Mouse (Mus musculus): ENCODE measurements around the gene Elavl3. TPM values are rescaled to one million over a fixed set of nuclear protein-coding genes. Genes with fewer than 3 reads are reported as not detected.

Gene Elavl3
- polyA plus RNA-seq, 1 experiment = not detected

GRCm38 (mm10) chr9:22012731-22013130 lies 39.1 kb downstream of the Elavl3 start:
- TF ChIP-seq CTCF (IDR thresholded peaks at IDR 0.05; ENCODE audit: extremely low read depth, insufficient read depth, insufficient read length, insufficient replicate concordance) (no peak), POLR2A (IDR thresholded peaks at IDR 0.05; ENCODE audit: low read depth, low read length) (no peak)
- DNase-seq (ENCODE audit: low read depth in 1 of 2, low spot score in 2 of 2) = no peak
- H3K36me3 ChIP-seq (ENCODE audit: control insufficient read depth, insufficient read depth, low read length) = peaks cover 49% of the 10 kb centered on the region

GRCm38 (mm10) chr9:22011055-22011454 lies 40.8 kb downstream of the Elavl3 start:
- Histone ChIP-seq H3K27ac (ENCODE audit: insufficient read depth, low read length) (no peak overlapping the region), H3K4me1 (ENCODE audit: control insufficient read depth, insufficient read depth, insufficient read length) (no peaks in the 10 kb centered on the region; the same call in 1 of the 2 replicates), H3K27me3 (ENCODE audit: control insufficient read depth, insufficient read depth, low read length) (no peaks in the 10 kb centered on the region), H3K4me3 (ENCODE audit: extremely low read depth, insufficient read depth, insufficient read length) (no peak overlapping the region), H3K36me3 (ENCODE audit: control insufficient read depth, insufficient read depth, low read length) (peaks cover 51% of the 10 kb centered on the region)
- TF ChIP-seq CTCF (IDR thresholded peaks at IDR 0.05; ENCODE audit: extremely low read depth, insufficient read depth, insufficient read length, insufficient replicate concordance) = no peak
- no peak for TF ChIP-seq POLR2A (IDR thresholded peaks at IDR 0.05; ENCODE audit: low read depth, low read length)
- WGBS = 37% methylated on average over 5 of the region's 5 CpGs
- DNase-seq (ENCODE audit: low read depth in 1 of 2, low spot score in 2 of 2) = no peak

More at GRCm38 (mm10) chr9:22012731-22013130, 39.1 kb downstream of the Elavl3 start:
- Histone ChIP-seq H3K27me3 (ENCODE audit: control insufficient read depth, insufficient read depth, low read length) (no peaks in the 10 kb centered on the region), H3K4me1 (ENCODE audit: control insufficient read depth, insufficient read depth, insufficient read length) (no peaks in the 10 kb centered on the region; the same call in 1 of the 2 replicates), H3K27ac (ENCODE audit: insufficient read depth, low read length) (no peak overlapping the region), H3K4me3 (ENCODE audit: extremely low read depth, insufficient read depth, insufficient read length) (no peak overlapping the region)
- WGBS = 93% methylated on average over 13 of the region's 13 CpGs

DNA sequence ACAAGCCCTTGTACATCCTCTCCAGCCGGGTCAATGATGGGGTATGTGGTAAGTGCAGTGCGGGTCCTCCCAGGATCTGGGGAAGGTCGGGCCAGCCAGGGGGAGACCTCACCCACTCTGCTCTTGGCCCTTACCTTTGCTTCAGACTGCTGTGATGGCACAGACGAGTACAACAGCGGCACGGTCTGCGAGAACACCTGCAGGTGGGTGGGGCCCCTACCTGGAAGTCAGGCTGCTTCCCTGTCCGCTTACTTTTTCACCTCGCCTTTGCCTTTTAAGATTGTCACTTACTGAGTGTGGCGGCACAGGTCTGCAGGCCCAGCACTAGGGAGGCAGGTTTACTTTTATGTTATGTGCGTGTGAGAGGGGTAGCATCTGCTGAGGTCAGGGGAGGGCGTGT lies 47.3 kb downstream of the Elavl3 start:
- 96% methylated on average over 12 of the region's 12 CpGs for WGBS
- no peak for TF ChIP-seq POLR2A (IDR thresholded peaks at IDR 0.05; ENCODE audit: low read depth, low read length)
- no peaks in the 10 kb centered on the region for H3K27me3 ChIP-seq (ENCODE audit: control insufficient read depth, insufficient read depth, low read length)
- no peak overlapping the region for H3K4me3 ChIP-seq (ENCODE audit: extremely low read depth, insufficient read depth, insufficient read length)
- no peak overlapping the region for H3K27ac ChIP-seq (ENCODE audit: insufficient read depth, low read length)
- peaks cover 6% of the 10 kb centered on the region; the same call in 1 of the 2 replicates for H3K4me1 ChIP-seq (ENCODE audit: control insufficient read depth, insufficient read depth, insufficient read length)
- peaks cover 18% of the 10 kb centered on the region for H3K36me3 ChIP-seq (ENCODE audit: control insufficient read depth, insufficient read depth, low read length)
- DNase-seq (ENCODE audit: low read depth in 1 of 2, low spot score in 2 of 2) = no peak

GRCm38 (mm10) chr9:22003163-22003554 lies 48.7 kb downstream of the Elavl3 start:
- Histone ChIP-seq H3K36me3 (ENCODE audit: control insufficient read depth, insufficient read depth, low read length) (peaks cover 8% of the 10 kb centered on the region), H3K27ac (ENCODE audit: insufficient read depth, low read length) (peak overlapping the region; percentile 57; the same call in 1 of the 2 replicates), H3K27me3 (ENCODE audit: control insufficient read depth, insufficient read depth, low read length) (no peaks in the 10 kb centered on the region), H3K4me3 (ENCODE audit: extremely low read depth, insufficient read depth, insufficient read length) (peak overlapping the region; percentile 75), H3K4me1 (ENCODE audit: control insufficient read depth, insufficient read depth, insufficient read length) (peaks cover 6% of the 10 kb centered on the region; the same call in 1 of the 2 replicates)
- no peak for DNase-seq (ENCODE audit: low read depth in 1 of 2, low spot score in 2 of 2)
- TF ChIP-seq POLR2A (IDR thresholded peaks at IDR 0.05; ENCODE audit: low read depth, low read length) (no peak), CTCF (IDR thresholded peaks at IDR 0.05; ENCODE audit: extremely low read depth, insufficient read depth, insufficient read length, insufficient replicate concordance) (no peak)
- WGBS = under 1% methylated on average over 18 of the region's 18 CpGs

GRCm38 (mm10) chr9:22002194-22003162 lies 49.3 kb downstream of the Elavl3 start, which contains the start of the genes Ccdc151 and Prkcsh:
Gene Ccdc151 (minus strand): TSS chr9:22002634.
Gene Prkcsh (plus strand): TSS chr9:22002806.
- WGBS = 8% methylated on average over 57 of the region's 57 CpGs
- Histone ChIP-seq H3K27ac (ENCODE audit: insufficient read depth, low read length) (peak within 1 kb of the TSS; percentile 57; the same call in 1 of the 2 replicates), H3K4me3 (ENCODE audit: extremely low read depth, insufficient read depth, insufficient read length) (peak within 1 kb of the TSS; percentile 75), H3K4me1 (ENCODE audit: control insufficient read depth, insufficient read depth, insufficient read length) (peaks cover 6% of the 10 kb centered on the region; the same call in 1 of the 2 replicates), H3K36me3 (ENCODE audit: control insufficient read depth, insufficient read depth, low read length) (peaks cover 7% of the 10 kb centered on the region), H3K27me3 (ENCODE audit: control insufficient read depth, insufficient read depth, low read length) (no peaks in the 10 kb centered on the region)
- peak; percentile 99 for DNase-seq (ENCODE audit: low read depth in 1 of 2, low spot score in 2 of 2)
- TF ChIP-seq CTCF (IDR thresholded peaks at IDR 0.05; ENCODE audit: extremely low read depth, insufficient read depth, insufficient read length, insufficient replicate concordance) (no peak), POLR2A (IDR thresholded peaks at IDR 0.05; ENCODE audit: low read depth, low read length) (peak; percentile 59)

- no peak for TF ChIP-seq CTCF (IDR thresholded peaks at IDR 0.05; ENCODE audit: extremely low read depth, insufficient read depth, insufficient read length, insufficient replicate concordance)
- no peak for TF ChIP-seq POLR2A (IDR thresholded peaks at IDR 0.05; ENCODE audit: low read depth, low read length)
- 88% methylated on average over 4 of the region's 4 CpGs for WGBS
- Histone ChIP-seq H3K4me3 (ENCODE audit: extremely low read depth, insufficient read depth, insufficient read length) (no peak overlapping the region), H3K4me1 (ENCODE audit: control insufficient read depth, insufficient read depth, insufficient read length) (peaks cover 6% of the 10 kb centered on the region; the same call in 1 of the 2 replicates), H3K36me3 (ENCODE audit: control insufficient read depth, insufficient read depth, low read length) (peaks cover 4% of the 10 kb centered on the region), H3K27ac (ENCODE audit: insufficient read depth, low read length) (no peak overlapping the region), H3K27me3 (ENCODE audit: control insufficient read depth, insufficient read depth, low read length) (no peaks in the 10 kb centered on the region)
- DNase-seq (ENCODE audit: low read depth in 1 of 2, low spot score in 2 of 2) = no peak
Observed at GRCm38 (mm10) chr9:22001633-22002032, 50.2 kb downstream of the Elavl3 start.

All from spleen, adult 2 months (tissue).